ENCODE assay signal across 8 mouse cellular contexts in the genomic region with DNA sequence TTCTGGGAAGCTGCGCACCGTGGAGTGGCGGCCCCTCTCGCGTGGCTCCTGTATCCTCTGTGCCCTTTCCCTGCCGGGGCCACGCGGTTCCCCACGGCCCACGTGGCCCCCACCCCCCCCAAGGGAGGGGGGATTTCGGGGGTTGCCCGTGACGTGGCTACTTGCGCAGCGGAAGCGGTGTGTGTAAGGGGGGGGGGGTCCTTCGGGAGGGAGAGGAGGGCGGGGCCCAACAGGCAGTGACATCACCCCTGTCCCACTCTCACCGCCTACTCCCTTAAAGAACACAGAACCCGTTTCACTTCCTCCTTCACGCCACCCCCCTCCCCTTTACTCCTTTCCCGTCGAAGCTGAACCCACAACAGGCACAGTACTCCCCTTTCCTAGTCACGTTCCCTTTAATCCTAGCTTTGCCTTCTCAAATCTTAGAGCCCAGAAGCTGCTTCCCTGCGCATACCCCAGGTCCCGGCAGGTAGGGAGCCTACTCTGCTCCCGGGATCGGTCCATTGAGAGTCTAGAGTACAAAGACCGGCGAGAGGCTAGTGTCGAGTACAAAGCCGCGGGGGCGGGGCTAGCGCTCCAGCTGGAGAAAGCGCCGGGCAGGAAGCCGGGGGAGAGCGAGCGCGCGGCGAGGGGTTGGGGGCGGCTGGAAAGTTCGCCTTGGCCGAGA. TPM values are rescaled to one million over a fixed set of nuclear protein-coding genes. Genes with fewer than 3 reads are reported as not detected.
DNase-seq lines count a peak whose midpoint lies in the region; ATAC-seq lines count a peak whose summit lies in the region.

No protein-coding gene starts in this region.

- H3K9me3 ChIP-seq in hindbrain, embryonic 14.5 days (ENCODE audit: control insufficient read depth, low read length) = no peaks in the 10 kb centered on the region

- H3K9ac ChIP-seq in hindbrain, embryonic 14.5 days = peak overlapping the region; percentile 79

- no peaks in the 10 kb centered on the region for H3K27me3 ChIP-seq in hindbrain, embryonic 14.5 days (ENCODE audit: control insufficient read depth, insufficient read depth, low read length)

- peak overlapping the region; percentile 100 for H3K27ac ChIP-seq in hindbrain, embryonic 14.5 days

- WGBS in hindbrain, embryonic 14.5 days = under 1% methylated on average over 44 of the region's 46 CpGs

- DNase-seq in MN1 (ENCODE audit: low spot score) = peak; percentile 78
- DNase-seq in cerebellum, adult 9-10 months = peak; percentile 83
- DNase-seq in gastrocnemius, adult 18-20 months (ENCODE audit: low spot score) = peak; percentile 64
- peak; percentile 79 for DNase-seq in hindbrain, embryonic 14.5 days (ENCODE audit: low spot score)
- peak; percentile 77 to 95 for DNase-seq in left cerebral cortex, postnatal 10 days (ENCODE audit: extremely low spot score in 1 of 2, low spot score in 2 of 2)
- DNase-seq in right cerebral cortex, adult 2 months (ENCODE audit: low spot score in 2 of 2) = peak; percentile 82 to 87
- DNase-seq in urinary bladder, postnatal 10 days (ENCODE audit: low spot score) = peak; percentile 43

- peak; percentile 49; the same call in 1 of the 2 replicates for ATAC-seq in hindbrain, embryonic 14.5 days (ENCODE audit: low FRiP score)
- ATAC-seq in megakaryocyte, adult 5-6 weeks (ENCODE audit: poor library complexity, severe bottlenecking) = peak; percentile 31

- intact Hi-C loops in left cerebral cortex, postnatal 10 days (cut with DNase I) = loop anchor here (10.0 kb wide), 1 partner anchor 315 kb away; a partner anchor contains a TSS

- peak overlapping the region; percentile 65 for H3K4me3 ChIP-seq in hindbrain, embryonic 14.5 days (replicated peaks; ENCODE audit: low read length)

- peak overlapping the region; percentile 99 for H3K4me2 ChIP-seq in hindbrain, embryonic 14.5 days (replicated peaks)

- H3K36me3 ChIP-seq in hindbrain, embryonic 14.5 days (replicated peaks; ENCODE audit: control insufficient read depth, insufficient read depth) = peaks cover 59% of the 10 kb centered on the region

- H3K4me1 ChIP-seq in hindbrain, embryonic 14.5 days (replicated peaks; ENCODE audit: control insufficient read depth, insufficient read depth, low read length) = peaks cover 46% of the 10 kb centered on the region

RNA-seq across cellular contexts. Expression of a gene that starts 4.0 kb away (rescaled TPM):
- 10 to 100 TPM; 19.6 to 22.0 TPM for total RNA-seq in gastrocnemius, adult 18-20 months (2021)
- polyA plus RNA-seq in hindbrain, embryonic 14.5 days (2014; fragmentation: Nextera tagmentation; extraction: Ambion mirVana) = 26.8 and 33.0 TPM in 2 replicates
- 10 to 100 TPM; 42.7 to 43.9 TPM for total RNA-seq in left cerebral cortex, postnatal 10 days (2021)
- total RNA-seq in megakaryocyte, adult 5-6 weeks (2015) = 27.1 and 29.0 TPM in 2 replicates
- 5.0 and 6.7 TPM in 2 replicates for total RNA-seq in megakaryocyte, adult 5-6 weeks (2017)

RNA-seq across cellular contexts. Expression of a gene that starts 11.5 kb away (rescaled TPM):
- total RNA-seq in gastrocnemius, adult 18-20 months (2021) = 1 to 10 TPM; 2.6 to 4.1 TPM
- polyA plus RNA-seq in hindbrain, embryonic 14.5 days (2014; fragmentation: Nextera tagmentation; extraction: Ambion mirVana) = 5.4 and 7.7 TPM in 2 replicates
- total RNA-seq in left cerebral cortex, postnatal 10 days (2021) = 1 to 10 TPM; 2.8 to 3.0 TPM
- 0.14 TPM in 1 of 2 replicates, not detected in the other for total RNA-seq in megakaryocyte, adult 5-6 weeks (2015)
- total RNA-seq in megakaryocyte, adult 5-6 weeks (2017) = 0.18 TPM in 1 of 2 replicates, not detected in the other

RNA-seq across cellular contexts. Expression of a gene that starts 14.1 kb away (rescaled TPM):
- total RNA-seq in gastrocnemius, adult 18-20 months (2021) = 10 to 100 TPM; 29.3 to 33.0 TPM
- polyA plus RNA-seq in hindbrain, embryonic 14.5 days (2014; fragmentation: Nextera tagmentation; extraction: Ambion mirVana) = 23.9 and 26.7 TPM in 2 replicates
- 10 to 100 TPM; 37.9 to 39.8 TPM for total RNA-seq in left cerebral cortex, postnatal 10 days (2021)
- 11.6 and 15.3 TPM in 2 replicates for total RNA-seq in megakaryocyte, adult 5-6 weeks (2015)
- total RNA-seq in megakaryocyte, adult 5-6 weeks (2017) = 24.0 and 28.1 TPM in 2 replicates

RNA-seq across cellular contexts. Expression of a gene that starts 14.2 kb away (rescaled TPM):
- total RNA-seq in gastrocnemius, adult 18-20 months (2021) = 10 to 100 TPM; 70.5 to 72.1 TPM
- 117 and 130 TPM in 2 replicates for polyA plus RNA-seq in hindbrain, embryonic 14.5 days (2014; fragmentation: Nextera tagmentation; extraction: Ambion mirVana)
- 10 to 100 TPM; 84.2 to 85.7 TPM for total RNA-seq in left cerebral cortex, postnatal 10 days (2021)
- total RNA-seq in megakaryocyte, adult 5-6 weeks (2015) = 90.6 and 105 TPM in 2 replicates
- total RNA-seq in megakaryocyte, adult 5-6 weeks (2017) = 147 and 161 TPM in 2 replicates

RNA-seq across cellular contexts. Expression of a gene that starts 40.3 kb away (rescaled TPM):
- 1 to 10 TPM; 5.7 to 7.9 TPM for total RNA-seq in gastrocnemius, adult 18-20 months (2021)
- 67.5 and 76.6 TPM in 2 replicates for polyA plus RNA-seq in hindbrain, embryonic 14.5 days (2014; fragmentation: Nextera tagmentation; extraction: Ambion mirVana)
- 100 to 1,000 TPM; 525 to 527 TPM for total RNA-seq in left cerebral cortex, postnatal 10 days (2021)
- total RNA-seq in megakaryocyte, adult 5-6 weeks (2015) = 13.6 and 13.9 TPM in 2 replicates
- total RNA-seq in megakaryocyte, adult 5-6 weeks (2017) = 17.1 and 19.8 TPM in 2 replicates

Comparison
In these comparisons a context has a peak if more than half of its experiments do, and no peak if none do; other contexts are left out.
1. Peak in every context shown above with its lines: DNase-seq, ATAC-seq, H3K4me3 ChIP-seq and H3K27ac ChIP-seq.